Comparison of ENCODE assay signal across 12 mouse cellular contexts in genomic region chr5:16006964-16007363, GRCm38 (mm10).
"Had no signal": no experiment of that assay in that cellular context is flagged by ENCODE, and none has a peak within 500 bp of the region (broad histone marks: within the 10 kb centered on the region; RNA-seq: fewer than 3 reads in every experiment).

No protein-coding gene starts in this region.

- H3K27me3 ChIP-seq: liver, embryonic 13.5 days had no signal

- H3K9ac ChIP-seq: liver, embryonic 13.5 days had no signal

- H3K9me3 ChIP-seq: liver, embryonic 13.5 days had no signal

- H3K36me3 ChIP-seq: liver, embryonic 13.5 days had no signal

- H3K27ac ChIP-seq: kidney, postnatal 0 days; left cerebral cortex, adult 2 months; liver, embryonic 13.5 days had no signal

- H3K4me2 ChIP-seq: liver, embryonic 13.5 days; midbrain, embryonic 11.5 days had no signal

- H3K4me3 ChIP-seq: left cerebral cortex, adult 2 months; liver, embryonic 13.5 days had no signal

- H3K4me1 ChIP-seq: liver, embryonic 13.5 days had no signal

- DNase-seq: kidney, postnatal 36 days; layer of hippocampus, postnatal 36 days; liver, embryonic 13.5 days; lung, adult 2 months; lung, postnatal 14 days; lung, postnatal 4 days; midbrain, embryonic 14.5 days; thymus, adult 18-20 months; thymus, postnatal 36 days had no signal
